Mouse (Mus musculus) neural tube, embryonic 12.5 days (tissue): ENCODE measurements around the gene Vwa8. TPM values are rescaled to one million over a fixed set of nuclear protein-coding genes. Genes with fewer than 3 reads are reported as not detected.

Experiments used
- ATAC-seq: fragments of 200-750 bp; cut with Nextera tagmentation; 2 replicates; pipeline ENCODE4 v1.8.0; 2017; ENCODE audit warnings: low read depth, mild to moderate bottlenecking, moderate TSS enrichment, moderate library complexity; ENCODE audit not compliant: low FRiP score
- H3K27ac ChIP-seq: fragments of 300-500 bp; sonication (generic); 2 replicates; pipeline ENCODE4 v1.5.1; 2016
- H3K27me3 ChIP-seq: fragments of 300-500 bp; sonication (generic); replicated peaks from 2 replicates; pipeline ENCODE4 v1.6.1; 2016; ENCODE audit warnings: mild to moderate bottlenecking
- H3K36me3 ChIP-seq: fragments of 300-500 bp; sonication (generic); 2 replicates; pipeline ENCODE4 v1.6.1; 2016; ENCODE audit warnings: mild to moderate bottlenecking
- H3K4me1 ChIP-seq: fragments of 300-500 bp; sonication (generic); 2 replicates; pipeline ENCODE4 v1.6.1; 2016
- H3K4me2 ChIP-seq: fragments of 300-500 bp; sonication (generic); replicated peaks from 2 replicates; pipeline ENCODE4 v1.6.1; 2016; ENCODE audit warnings: mild to moderate bottlenecking
- H3K4me3 ChIP-seq: fragments of 300-500 bp; sonication (generic); 2 replicates; pipeline ENCODE4 v1.5.1; 2016
- H3K9ac ChIP-seq: fragments of 300-500 bp; sonication (generic); 2 replicates; pipeline ENCODE4 v1.6.1; 2016; ENCODE audit warnings: mild to moderate bottlenecking
- H3K9me3 ChIP-seq: fragments of 300-500 bp; sonication (generic); 2 replicates; pipeline ENCODE4 v1.6.1; 2016; ENCODE audit warnings: mild to moderate bottlenecking
- WGBS: fragments of 180-500 bp; shearing (Covaris S2); methylation state at CpG from one replicate; pipeline ENCODE4 v1.1.7; 2016; 5-methylcytosine and 5-hydroxymethylcytosine counted together
- polyA plus RNA-seq: library from polyadenylated mRNA; unstranded; fragments of >200 nt; fragmentation: Nextera tagmentation; extraction: Ambion mirVana; gene quantifications from 2 replicates; pipeline ENCODE4 v1.2.1, GENCODE M21; 2016

Gene Vwa8
- polyA plus RNA-seq, 1 experiment from 2014 or later: 10.2 TPM

GRCm38 (mm10) chr14:79049544-79049943 lies 200.7 kb downstream of the Vwa8 start:
- Histone ChIP-seq H3K27ac (no peak overlapping the region), H3K4me1 (0 out of 2 replicates have a peak, but pooled peaks cover 3% of the 10 kb centered on the region), H3K36me3 (no peaks in the 10 kb centered on the region), H3K9ac (no peak overlapping the region), H3K4me2 (no peak overlapping the region), H3K4me3 (no peak overlapping the region), H3K9me3 (no peaks in the 10 kb centered on the region), H3K27me3 (no peaks in the 10 kb centered on the region)
- no peak for ATAC-seq
- 62% methylated on average over 11 of the region's 11 CpGs for WGBS

- Histone ChIP-seq H3K27me3 (no peaks in the 10 kb centered on the region), H3K27ac (no peak overlapping the region), H3K9me3 (no peaks in the 10 kb centered on the region), H3K4me2 (no peak overlapping the region), H3K4me1 (no peaks in the 10 kb centered on the region), H3K36me3 (no peaks in the 10 kb centered on the region), H3K4me3 (no peak overlapping the region), H3K9ac (no peak overlapping the region)
- ATAC-seq: no peak
- 77% methylated on average over 3 of the region's 3 CpGs for WGBS
Observed at GRCm38 (mm10) chr14:79065636-79066035, 216.8 kb downstream of the Vwa8 start.

- H3K4me3 ChIP-seq: no peak overlapping the region
- no peak overlapping the region for H3K9ac ChIP-seq
- no peaks in the 10 kb centered on the region for H3K36me3 ChIP-seq
- H3K9me3 ChIP-seq: no peaks in the 10 kb centered on the region
- no peaks in the 10 kb centered on the region for H3K4me1 ChIP-seq
- no peak overlapping the region for H3K27ac ChIP-seq
- H3K4me2 ChIP-seq: no peak overlapping the region
- H3K27me3 ChIP-seq: no peaks in the 10 kb centered on the region
- no peak for ATAC-seq
- WGBS: 89% methylated on average over 1 of the region's 1 CpGs
Observed at GRCm38 (mm10) chr14:79069515-79069914, 220.7 kb downstream of the Vwa8 start.

GRCm38 (mm10) chr14:79074786-79075185 lies 225.9 kb downstream of the Vwa8 start:
- no peak for ATAC-seq
- Histone ChIP-seq H3K27ac (no peak overlapping the region), H3K36me3 (no peaks in the 10 kb centered on the region), H3K4me3 (no peak overlapping the region), H3K4me2 (no peak overlapping the region), H3K9ac (no peak overlapping the region), H3K4me1 (no peaks in the 10 kb centered on the region), H3K27me3 (no peaks in the 10 kb centered on the region), H3K9me3 (no peaks in the 10 kb centered on the region)
- 92% methylated on average over 8 of the region's 8 CpGs for WGBS

GRCm38 (mm10) chr14:79076560-79077300 lies 227.9 kb downstream of the Vwa8 start:
- H3K27me3 ChIP-seq: no peaks in the 10 kb centered on the region
- ATAC-seq: no peak
- H3K27ac ChIP-seq: no peak overlapping the region
- H3K4me1 ChIP-seq: no peaks in the 10 kb centered on the region
- H3K36me3 ChIP-seq: no peaks in the 10 kb centered on the region
- H3K4me2 ChIP-seq: no peak overlapping the region
- H3K9me3 ChIP-seq: no peaks in the 10 kb centered on the region
- WGBS: 71% methylated on average over 9 of the region's 9 CpGs
- H3K9ac ChIP-seq: no peak overlapping the region
- H3K4me3 ChIP-seq: no peak overlapping the region

GRCm38 (mm10) chr14:79083573-79083972 lies 234.7 kb downstream of the Vwa8 start:
- ATAC-seq: no peak
- no peak overlapping the region for H3K4me2 ChIP-seq
- H3K4me3 ChIP-seq: no peak overlapping the region
- 88% methylated on average over 7 of the region's 7 CpGs for WGBS
- H3K27me3 ChIP-seq: no peaks in the 10 kb centered on the region
- no peaks in the 10 kb centered on the region for H3K9me3 ChIP-seq
- H3K4me1 ChIP-seq: no peaks in the 10 kb centered on the region
- H3K36me3 ChIP-seq: no peaks in the 10 kb centered on the region
- no peak overlapping the region for H3K9ac ChIP-seq
- no peak overlapping the region for H3K27ac ChIP-seq

GRCm38 (mm10) chr14:79086006-79086405 lies 237.2 kb downstream of the Vwa8 start:
- Histone ChIP-seq H3K4me2 (no peak overlapping the region), H3K36me3 (no peaks in the 10 kb centered on the region), H3K9ac (no peak overlapping the region), H3K9me3 (no peaks in the 10 kb centered on the region), H3K27me3 (no peaks in the 10 kb centered on the region), H3K4me3 (no peak overlapping the region), H3K4me1 (0 out of 2 replicates have a peak, but pooled peaks cover 4% of the 10 kb centered on the region), H3K27ac (no peak overlapping the region)
- WGBS: 90% methylated on average over 5 of the region's 5 CpGs
- no peak for ATAC-seq

- Histone ChIP-seq H3K4me2 (no peak overlapping the region), H3K4me1 (0 out of 2 replicates have a peak, but pooled peaks cover 4% of the 10 kb centered on the region), H3K4me3 (no peak overlapping the region), H3K27ac (no peak overlapping the region), H3K36me3 (peaks cover 4% of the 10 kb centered on the region; the same call in 1 of the 2 replicates), H3K27me3 (no peaks in the 10 kb centered on the region), H3K9ac (no peak overlapping the region), H3K9me3 (peaks cover 5% of the 10 kb centered on the region)
- WGBS: 37% methylated on average over 2 of the region's 2 CpGs
- ATAC-seq: no peak
Observed at GRCm38 (mm10) chr14:79089464-79089863, 240.6 kb downstream of the Vwa8 start.

- Histone ChIP-seq H3K4me1 (no peaks in the 10 kb centered on the region), H3K27ac (no peak overlapping the region), H3K9me3 (peaks cover 8% of the 10 kb centered on the region), H3K4me2 (no peak overlapping the region), H3K27me3 (no peaks in the 10 kb centered on the region), H3K4me3 (no peak overlapping the region), H3K9ac (no peak overlapping the region), H3K36me3 (peaks cover 7% of the 10 kb centered on the region; the same call in 1 of the 2 replicates)
- ATAC-seq: no peak
- 92% methylated on average over 12 of the region's 12 CpGs for WGBS
Observed at GRCm38 (mm10) chr14:79097181-79097580, 248.3 kb downstream of the Vwa8 start.

GRCm38 (mm10) chr14:79106655-79107515 lies 258.0 kb downstream of the Vwa8 start:
- no peak overlapping the region for H3K9ac ChIP-seq
- H3K9me3 ChIP-seq: no peaks in the 10 kb centered on the region
- H3K4me3 ChIP-seq: no peak overlapping the region
- no peaks in the 10 kb centered on the region for H3K36me3 ChIP-seq
- 34% methylated on average over 14 of the region's 14 CpGs for WGBS
- H3K27me3 ChIP-seq: no peaks in the 10 kb centered on the region
- no peak overlapping the region for H3K27ac ChIP-seq
- no peak overlapping the region for H3K4me2 ChIP-seq
- H3K4me1 ChIP-seq: no peaks in the 10 kb centered on the region
- peak; percentile 67 for ATAC-seq

GRCm38 (mm10) chr14:79109375-79109774 lies 260.5 kb downstream of the Vwa8 start:
- H3K9me3 ChIP-seq: no peaks in the 10 kb centered on the region
- H3K27ac ChIP-seq: no peak overlapping the region
- H3K4me1 ChIP-seq: no peaks in the 10 kb centered on the region
- H3K9ac ChIP-seq: no peak overlapping the region
- H3K4me3 ChIP-seq: no peak overlapping the region
- no peak for ATAC-seq
- 37% methylated on average over 1 of the region's 1 CpGs for WGBS
- H3K36me3 ChIP-seq: no peaks in the 10 kb centered on the region
- no peak overlapping the region for H3K4me2 ChIP-seq
- no peaks in the 10 kb centered on the region for H3K27me3 ChIP-seq

GRCm38 (mm10) chr14:79110012-79110411 lies 261.2 kb downstream of the Vwa8 start:
- 68% methylated on average over 3 of the region's 3 CpGs for WGBS

More at GRCm38 (mm10) chr14:79110012-79110411, 261.2 kb downstream of the Vwa8 start:
- no peak overlapping the region for H3K9ac ChIP-seq
- no peaks in the 10 kb centered on the region for H3K27me3 ChIP-seq
- H3K36me3 ChIP-seq: no peaks in the 10 kb centered on the region
- no peak for ATAC-seq
- H3K4me2 ChIP-seq: no peak overlapping the region
- no peak overlapping the region for H3K27ac ChIP-seq
- H3K4me3 ChIP-seq: no peak overlapping the region
- no peaks in the 10 kb centered on the region for H3K9me3 ChIP-seq
- no peaks in the 10 kb centered on the region for H3K4me1 ChIP-seq
